8 mouse cellular contexts compared by ENCODE assay signal in genomic region chr17:5886181-5886810, GRCm38 (mm10). TPM values are rescaled to one million over a fixed set of nuclear protein-coding genes. Genes with fewer than 3 reads are reported as not detected.
A peak's percentile ranks its signal among the peaks of the same experiment; 100 is the strongest.
DNase-seq lines count a peak whose midpoint lies in the region; ATAC-seq and TF ChIP-seq lines count a peak whose summit lies in the region.

No protein-coding gene starts in this region.

- ATAC-seq in lung, embryonic 15.5 days (ENCODE audit: borderline replicate concordance, extremely low read depth, low FRiP score, low TSS enrichment) = no peak
- no peak for ATAC-seq in hindbrain, embryonic 12.5 days (ENCODE audit: low FRiP score)
- ATAC-seq in liver, postnatal 0 days = no peak

- no peak overlapping the region for H3K9ac ChIP-seq in lung, embryonic 15.5 days
- H3K9ac ChIP-seq in hindbrain, embryonic 12.5 days = no peak overlapping the region
- no peak overlapping the region for H3K9ac ChIP-seq in liver, postnatal 0 days (replicated peaks)

- H3K27ac ChIP-seq in gastrocnemius, adult 2 months = peak overlapping the region; percentile 0; the same call in 1 of the 2 replicates
- peak overlapping the region; percentile 73 for H3K27ac ChIP-seq in lung, embryonic 15.5 days
- peak overlapping the region; percentile 30; the same call in 1 of the 2 replicates for H3K27ac ChIP-seq in hindbrain, embryonic 12.5 days
- 0 out of 2 replicates have a peak overlapping the region, but pooled peaks have one; percentile 64 for H3K27ac ChIP-seq in liver, postnatal 0 days (ENCODE audit: low read depth)

- no peak for TF ChIP-seq EP300 in liver, postnatal 0 days (IDR thresholded peaks at IDR 0.05; ENCODE audit: low read depth)

- intact Hi-C loops in gastrocnemius, adult 2 months (cut with DNase I) = no loop called here
- intact Hi-C loops in gastrocnemius, postnatal 36 days (cut with DNase I) = no loop called here

- peaks cover 18% of the 10 kb centered on the region for H3K4me1 ChIP-seq in lung, embryonic 15.5 days
- H3K4me1 ChIP-seq in hindbrain, embryonic 12.5 days = no peaks in the 10 kb centered on the region; the same call in 1 of the 2 replicates
- H3K4me1 ChIP-seq in liver, postnatal 0 days (ENCODE audit: insufficient read depth) = peaks cover 19% of the 10 kb centered on the region

- no peaks in the 10 kb centered on the region for H3K27me3 ChIP-seq in lung, embryonic 15.5 days
- no peaks in the 10 kb centered on the region for H3K27me3 ChIP-seq in hindbrain, embryonic 12.5 days
- H3K27me3 ChIP-seq in liver, postnatal 0 days (ENCODE audit: insufficient read depth, low read length) = no peaks in the 10 kb centered on the region

- DNase-seq in gastrocnemius, adult 2 months = no peak
- DNase-seq in gastrocnemius, postnatal 36 days = no peak
- DNase-seq in lung, postnatal 10 days = no peak
- no peak for DNase-seq in liver, postnatal 0 days
- DNase-seq in left cerebral cortex, adult 11 months (ENCODE audit: low spot score) = no peak
- no peak for DNase-seq in natural killer cell, adult 2 months (ENCODE audit: low spot score in 2 of 2)

- no peak overlapping the region for H3K4me3 ChIP-seq in gastrocnemius, adult 2 months
- no peak overlapping the region for H3K4me3 ChIP-seq in lung, embryonic 15.5 days
- no peak overlapping the region for H3K4me3 ChIP-seq in hindbrain, embryonic 12.5 days
- H3K4me3 ChIP-seq in liver, postnatal 0 days (ENCODE audit: low read depth, low read length) = no peak overlapping the region

- H3K9me3 ChIP-seq in lung, embryonic 15.5 days = no peaks in the 10 kb centered on the region
- H3K9me3 ChIP-seq in hindbrain, embryonic 12.5 days (replicated peaks) = no peaks in the 10 kb centered on the region
- H3K9me3 ChIP-seq in liver, postnatal 0 days (ENCODE audit: low read length) = no peaks in the 10 kb centered on the region

- WGBS in lung, embryonic 15.5 days = 73% methylated on average over 6 of the region's 6 CpGs
- WGBS in hindbrain, embryonic 12.5 days = 70% methylated on average over 6 of the region's 6 CpGs
- 60% methylated on average over 6 of the region's 6 CpGs for WGBS in liver, postnatal 0 days (ENCODE audit: insufficient replicate concordance)

- 0 out of 2 replicates have a peak, but pooled peaks cover 3% of the 10 kb centered on the region for H3K36me3 ChIP-seq in lung, embryonic 15.5 days
- no peaks in the 10 kb centered on the region for H3K36me3 ChIP-seq in hindbrain, embryonic 12.5 days
- peaks cover 6% of the 10 kb centered on the region; the same call in 1 of the 2 replicates for H3K36me3 ChIP-seq in liver, postnatal 0 days (replicated peaks; ENCODE audit: insufficient read depth, low read length)

- no peak overlapping the region for H3K4me2 ChIP-seq in lung, embryonic 15.5 days
- no peak overlapping the region for H3K4me2 ChIP-seq in hindbrain, embryonic 12.5 days (replicated peaks)
- H3K4me2 ChIP-seq in liver, postnatal 0 days (ENCODE audit: low read depth, low read length) = 0 out of 2 replicates have a peak overlapping the region, but pooled peaks have one; percentile 14

- TF ChIP-seq CTCF in gastrocnemius, adult 2 months (IDR thresholded peaks at IDR 0.05) = no peak
- TF ChIP-seq CTCF in liver, postnatal 0 days (IDR thresholded peaks at IDR 0.05; ENCODE audit: low read depth) = no peak

RNA-seq across cellular contexts. Expression of gene Snx9, which starts 45.2 kb away (rescaled TPM):
- 10 to 100 TPM; 22.9 to 29.6 TPM for total RNA-seq in gastrocnemius, adult 2 months (2021)
- 10 to 100 TPM; 21.4 to 22.6 TPM for total RNA-seq in gastrocnemius, postnatal 36 days (2021)
- polyA plus RNA-seq in lung, embryonic 15.5 days (2015; fragmentation: Nextera tagmentation; extraction: Ambion mirVana) = 28.2 and 29.5 TPM in 2 replicates
- 20.8 and 22.0 TPM in 2 replicates for polyA plus RNA-seq in hindbrain, embryonic 12.5 days (2016; fragmentation: Nextera tagmentation; extraction: Ambion mirVana)
- polyA plus RNA-seq in liver, postnatal 0 days (2015; fragmentation: Nextera tagmentation; extraction: Ambion mirVana) = 13.1 and 13.5 TPM in 2 replicates

RNA-seq across cellular contexts. Expression of gene Synj2, which starts 54.8 kb away (rescaled TPM):
- 10 to 100 TPM; 26.3 to 36.9 TPM for total RNA-seq in gastrocnemius, adult 2 months (2021)
- 10 to 100 TPM; 27.2 to 47.5 TPM for total RNA-seq in gastrocnemius, postnatal 36 days (2021)
- 3.3 and 3.4 TPM in 2 replicates for polyA plus RNA-seq in lung, embryonic 15.5 days (2015; fragmentation: Nextera tagmentation; extraction: Ambion mirVana)
- polyA plus RNA-seq in hindbrain, embryonic 12.5 days (2016; fragmentation: Nextera tagmentation; extraction: Ambion mirVana) = 1.9 TPM in 2 replicates
- polyA plus RNA-seq in liver, postnatal 0 days (2015; fragmentation: Nextera tagmentation; extraction: Ambion mirVana) = 0.62 TPM in 2 replicates

Comparison
In these comparisons a context has a peak if more than half of its experiments do, and no peak if none do; other contexts are left out.
1. H3K27ac ChIP-seq: peak in every context shown above with its lines; median percentile 73 in lung, embryonic 15.5 days; 64 in liver, postnatal 0 days; 30 in hindbrain, embryonic 12.5 days; 0 in gastrocnemius, adult 2 months.